Mouse (Mus musculus): ENCODE measurements around the gene Atg16l2. TPM values are rescaled to one million over a fixed set of nuclear protein-coding genes. Genes with fewer than 3 reads are reported as not detected.

The Atg16l2 gene
- polyA plus RNA-seq, 1 experiment from 2014 or later = 4.2 TPM

DNA sequence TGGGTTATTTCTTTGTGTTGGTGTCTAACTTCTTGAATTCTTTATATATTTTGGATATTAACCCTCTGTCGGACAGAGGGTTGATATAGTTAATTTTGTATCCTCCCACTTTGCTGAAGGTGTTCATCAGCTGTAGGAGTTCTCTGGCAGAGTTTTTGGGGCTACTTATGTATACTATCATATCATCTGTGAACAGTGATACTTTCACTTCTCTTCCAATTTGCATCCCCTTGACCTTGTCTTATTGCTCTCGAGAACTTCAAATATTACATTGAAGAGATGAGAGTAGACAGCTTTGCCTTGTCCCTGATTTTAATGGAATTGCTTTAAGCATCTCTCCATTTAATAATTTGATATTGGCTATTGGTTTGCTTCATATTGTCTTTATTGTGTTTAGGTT lies 78.5 kb downstream of the Atg16l2 start:
- Histone ChIP-seq H3K9me3 (replicated peaks) (no peaks in the 10 kb centered on the region), H3K36me3 (no peaks in the 10 kb centered on the region), H3K4me1 (replicated peaks) (no peaks in the 10 kb centered on the region), H3K27ac (no peak overlapping the region), H3K9ac (no peak overlapping the region), H3K4me2 (no peak overlapping the region), H3K27me3 (no peaks in the 10 kb centered on the region), H3K4me3 (replicated peaks) (no peak overlapping the region)
- WGBS (ENCODE audit: insufficient replicate concordance) = 71% methylated on average over 2 of the region's 2 CpGs
- ATAC-seq (ENCODE audit: low read depth) = no peak
- no peak for DNase-seq

DNA sequence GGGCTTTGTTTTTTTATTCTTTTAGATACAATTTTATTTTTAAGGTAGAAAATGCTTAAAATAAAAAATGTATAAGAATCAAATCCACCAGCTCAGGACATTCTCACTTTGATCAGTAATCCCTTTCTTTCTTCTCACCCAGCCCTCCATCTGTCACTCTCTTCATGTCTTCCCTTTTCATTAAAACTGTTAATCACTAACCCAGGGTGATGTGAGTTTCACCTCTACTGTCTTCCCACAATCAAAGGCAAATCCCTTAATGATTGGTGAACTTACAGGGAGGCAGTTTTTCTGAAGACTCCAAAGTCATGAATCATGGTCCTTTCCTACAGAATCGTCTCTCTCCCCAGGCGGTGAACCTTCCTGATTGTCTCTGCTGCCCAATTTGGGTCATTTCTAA lies 85.3 kb downstream of the Atg16l2 start:
- no peaks in the 10 kb centered on the region for H3K27me3 ChIP-seq
- H3K9me3 ChIP-seq (replicated peaks) = no peaks in the 10 kb centered on the region
- H3K4me2 ChIP-seq = no peak overlapping the region
- H3K27ac ChIP-seq = no peak overlapping the region
- DNase-seq (no peak), ATAC-seq (ENCODE audit: low read depth) (no peak)
- no peaks in the 10 kb centered on the region for H3K4me1 ChIP-seq (replicated peaks)
- peaks cover 4% of the 10 kb centered on the region for H3K36me3 ChIP-seq
- WGBS (ENCODE audit: insufficient replicate concordance) = 76% methylated on average over 2 of the region's 2 CpGs
- no peak overlapping the region for H3K4me3 ChIP-seq (replicated peaks)
- no peak overlapping the region for H3K9ac ChIP-seq

GRCm38 (mm10) chr7:101213515-101214263 lies 88.4 kb downstream of the Atg16l2 start:
- no peak overlapping the region for H3K4me3 ChIP-seq (replicated peaks)
- no peaks in the 10 kb centered on the region for H3K4me1 ChIP-seq (replicated peaks)
- H3K36me3 ChIP-seq = peaks cover 4% of the 10 kb centered on the region
- DNase-seq = no peak
- no peak overlapping the region for H3K4me2 ChIP-seq
- 47% methylated on average over 3 of the region's 3 CpGs for WGBS (ENCODE audit: insufficient replicate concordance)
- H3K27me3 ChIP-seq = no peaks in the 10 kb centered on the region
- H3K9ac ChIP-seq = no peak overlapping the region
- H3K9me3 ChIP-seq (replicated peaks) = no peaks in the 10 kb centered on the region
- no peak overlapping the region for H3K27ac ChIP-seq
- ATAC-seq (ENCODE audit: low read depth) = no peak

Other genes with a start within 250 kb of the Atg16l2 start
- 4.2 and 6.8 TPM in 2 replicates for gene Fchsd2, start 209.4 kb downstream of the Atg16l2 start, polyA plus RNA-seq (2015; fragmentation: Nextera tagmentation; extraction: Ambion mirVana)
- gene Stard10, start 14.8 kb upstream of the Atg16l2 start, polyA plus RNA-seq (2015; fragmentation: Nextera tagmentation; extraction: Ambion mirVana) = 78.5 and 81.3 TPM in 2 replicates
- 13.1 and 14.8 TPM in 2 replicates for gene Arap1, start 45.8 kb upstream of the Atg16l2 start, polyA plus RNA-seq (2015; fragmentation: Nextera tagmentation; extraction: Ambion mirVana)
- 0.31 and 3.1 TPM in 2 replicates for gene Gm45837, start 108.6 kb upstream of the Atg16l2 start, polyA plus RNA-seq (2015; fragmentation: Nextera tagmentation; extraction: Ambion mirVana)
- 4.0 and 6.7 TPM in 2 replicates for gene Pde2a, start 119.4 kb upstream of the Atg16l2 start, polyA plus RNA-seq (2015; fragmentation: Nextera tagmentation; extraction: Ambion mirVana)

Data from liver, embryonic 13.5 days (tissue).